8 mouse cellular contexts compared by ENCODE assay signal in the genomic region with DNA sequence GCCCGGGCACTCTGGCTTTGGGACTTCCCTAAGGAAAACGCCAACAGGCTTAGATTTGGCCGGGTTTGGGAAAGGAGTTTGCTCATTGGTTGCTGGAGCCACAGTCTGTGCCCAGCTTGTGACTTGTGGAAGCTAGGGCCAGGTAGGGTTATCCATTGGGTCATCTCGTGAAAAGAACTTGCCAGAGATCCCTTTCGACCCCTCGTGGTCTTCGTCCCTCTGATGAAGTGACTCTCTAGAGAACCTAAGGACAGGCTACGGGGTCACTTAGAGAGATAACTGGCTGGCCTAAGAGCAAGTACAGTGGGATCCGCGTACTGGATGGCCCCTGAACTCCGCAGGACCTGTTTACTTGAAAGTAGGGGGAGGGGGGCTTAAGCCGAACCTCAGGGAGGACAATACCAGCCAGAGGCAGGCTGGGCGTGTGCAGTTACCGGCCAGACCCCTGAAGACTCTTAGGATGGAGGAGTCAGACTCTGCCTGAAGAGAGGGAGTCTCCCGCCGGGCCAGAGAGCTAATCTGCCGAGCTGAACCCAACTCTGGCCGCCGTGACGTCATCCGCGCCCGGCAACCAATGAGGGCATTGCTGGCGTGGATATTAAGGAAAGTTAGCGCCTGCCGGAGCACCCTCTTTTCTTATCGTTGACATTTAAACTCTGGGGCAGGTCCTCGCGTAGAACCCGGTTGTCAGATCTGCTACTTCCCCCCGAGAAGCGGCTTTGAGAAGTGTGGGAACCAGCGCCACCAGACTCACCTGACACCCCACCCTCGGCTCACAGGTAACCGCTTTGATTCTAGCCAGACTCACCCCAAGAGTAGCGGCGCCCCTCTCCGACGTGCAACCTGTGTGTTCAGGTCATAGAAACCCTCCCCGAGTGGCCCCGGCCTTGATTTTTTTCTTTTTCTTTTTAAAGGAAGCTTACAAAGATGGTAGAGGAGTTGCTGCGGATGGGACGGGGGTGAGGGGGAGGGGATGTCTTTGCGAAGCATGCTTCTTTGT. TPM values are rescaled to one million over a fixed set of nuclear protein-coding genes. Genes with fewer than 3 reads are reported as not detected.
DNase-seq lines count a peak whose midpoint lies in the region; ATAC-seq lines count a peak whose summit lies in the region.

A gene (plus strand): TSS at position 630 of the 1,000 bp plus-strand sequence.

- H3K36me3 ChIP-seq in heart, embryonic 14.5 days (ENCODE audit: control insufficient read depth, insufficient read depth, low read length) = no peaks in the 10 kb centered on the region
- H3K36me3 ChIP-seq in embryonic facial prominence, embryonic 12.5 days = no peaks in the 10 kb centered on the region
- no peaks in the 10 kb centered on the region for H3K36me3 ChIP-seq in limb, embryonic 12.5 days

- peaks cover 95% of the 10 kb centered on the region for H3K27me3 ChIP-seq in heart, embryonic 14.5 days (ENCODE audit: control insufficient read depth, insufficient read depth, low read length)
- peaks cover 93% of the 10 kb centered on the region for H3K27me3 ChIP-seq in embryonic facial prominence, embryonic 12.5 days
- H3K27me3 ChIP-seq in limb, embryonic 12.5 days = peaks cover 99% of the 10 kb centered on the region

- peak within 1 kb of the TSS; percentile 22 for H3K4me2 ChIP-seq in heart, embryonic 14.5 days (ENCODE audit: low read length)
- peak within 1 kb of the TSS; percentile 26 for H3K4me2 ChIP-seq in embryonic facial prominence, embryonic 12.5 days (replicated peaks)
- H3K4me2 ChIP-seq in limb, embryonic 12.5 days = peak within 1 kb of the TSS; percentile 40

- intact Hi-C loops in heart, postnatal 36 days (cut with DNase I) = no loop called here

- no peaks in the 10 kb centered on the region for H3K9me3 ChIP-seq in heart, embryonic 14.5 days (ENCODE audit: control insufficient read depth, low read length)
- no peaks in the 10 kb centered on the region for H3K9me3 ChIP-seq in embryonic facial prominence, embryonic 12.5 days
- no peaks in the 10 kb centered on the region for H3K9me3 ChIP-seq in limb, embryonic 12.5 days

- ATAC-seq in heart, embryonic 14.5 days (ENCODE audit: insufficient number of reproducible peaks, insufficient read depth, low FRiP score, low read depth) = no peak
- ATAC-seq in embryonic facial prominence, embryonic 12.5 days (ENCODE audit: insufficient number of reproducible peaks, insufficient read depth, low FRiP score, low TSS enrichment) = 0 out of 2 replicates have a peak, but pooled peaks have one; percentile 13
- ATAC-seq in limb, embryonic 12.5 days (ENCODE audit: insufficient number of reproducible peaks, insufficient read depth, low FRiP score, low TSS enrichment, low read depth) = no peak

- H3K4me1 ChIP-seq in heart, embryonic 14.5 days (ENCODE audit: control insufficient read depth in 2 of 2, insufficient read depth in 2 of 2, low read length in 2 of 2) = peaks cover 7 to 8% of the 10 kb centered on the region in 2 experiments; a peak in 2 of 4 replicates
- H3K4me1 ChIP-seq in embryonic facial prominence, embryonic 12.5 days = 0 out of 2 replicates have a peak, but pooled peaks cover 3% of the 10 kb centered on the region
- H3K4me1 ChIP-seq in limb, embryonic 12.5 days (replicated peaks) = peaks cover 7% of the 10 kb centered on the region; the same call in 1 of the 2 replicates

- H3K4me3 ChIP-seq in heart, embryonic 14.5 days (ENCODE audit: control insufficient read depth in 1 of 2, insufficient read depth in 1 of 2, low read depth in 1 of 2, low read length in 2 of 2) = peak within 1 kb of the TSS in 1 of 2 experiments; percentile 17; a peak in 2 of 4 replicates
- H3K4me3 ChIP-seq in embryonic facial prominence, embryonic 12.5 days = peak within 1 kb of the TSS; percentile 19
- peak within 1 kb of the TSS; percentile 18 for H3K4me3 ChIP-seq in limb, embryonic 12.5 days (replicated peaks)

- H3K27ac ChIP-seq in heart, embryonic 14.5 days (replicated peaks in 1 of 2; ENCODE audit: control insufficient read depth in 1 of 2, insufficient read depth in 1 of 2, low read depth in 2 of 2, low read length in 2 of 2) = no peak within 1 kb of the TSS
- H3K27ac ChIP-seq in embryonic facial prominence, embryonic 12.5 days = no peak within 1 kb of the TSS
- no peak within 1 kb of the TSS for H3K27ac ChIP-seq in limb, embryonic 12.5 days

- DNase-seq in heart, postnatal 36 days = no peak
- DNase-seq in Muller cell, postnatal 12 days (ENCODE audit: inconsistent ontology term) = peak; percentile 92
- DNase-seq in retina, embryonic 14.5 days (ENCODE audit: low spot score) = peak; percentile 87
- no peak for DNase-seq in T-cell, adult 2 months (ENCODE audit: low spot score)
- DNase-seq in thymus, postnatal 14 days = no peak

- WGBS in heart, embryonic 14.5 days = 1% methylated on average over 44 of the region's 44 CpGs
- WGBS in embryonic facial prominence, embryonic 12.5 days = under 1% methylated on average over 44 of the region's 44 CpGs
- WGBS in limb, embryonic 12.5 days = under 1% methylated on average over 44 of the region's 44 CpGs

- H3K9ac ChIP-seq in heart, embryonic 14.5 days (ENCODE audit: low read length) = no peak within 1 kb of the TSS
- H3K9ac ChIP-seq in embryonic facial prominence, embryonic 12.5 days = no peak within 1 kb of the TSS
- H3K9ac ChIP-seq in limb, embryonic 12.5 days (replicated peaks) = no peak within 1 kb of the TSS

RNA-seq across cellular contexts. Expression of the gene that starts here (rescaled TPM):
- polyA plus RNA-seq in heart, embryonic 14.5 days (2014; fragmentation: Nextera tagmentation; extraction: Ambion mirVana) = 0.12 and 0.23 TPM in 2 replicates
- not detected for total RNA-seq in heart, postnatal 36 days (2021)
- 13.7 and 20.8 TPM in 2 replicates for polyA plus RNA-seq in embryonic facial prominence, embryonic 12.5 days (2016; fragmentation: Nextera tagmentation; extraction: Ambion mirVana)
- 0.49 TPM in 1 of 2 replicates, not detected in the other for polyA plus RNA-seq in limb, embryonic 12.5 days (2016; fragmentation: Nextera tagmentation; extraction: Ambion mirVana)

Comparison
In these comparisons a context has a peak if more than half of its experiments do, and no peak if none do; other contexts are left out.
1. DNase-seq: peak in Muller cell, postnatal 12 days (single experiment) and retina, embryonic 14.5 days (single experiment); none in heart, postnatal 36 days (0 of 2), T-cell, adult 2 months (single experiment) and thymus, postnatal 14 days (single experiment).
2. Peak in every context shown above with its lines, with median percentiles within 50 percentile points of each other: H3K4me2 ChIP-seq.